Mouse (Mus musculus) forelimb bud, embryonic 11.5 days (tissue): ENCODE measurements around the gene 2900026A02Rik.

ENCODE experiments used
- DNase-seq: peaks from one replicate; pipeline ENCODE4 v3.0.0-alpha.2; 2012; ENCODE audit warnings: low read depth, low spot score

2900026A02Rik gene

GRCm38 (mm10) chr5:113212156-113212835 is 8.7 kb downstream of the 2900026A02Rik start:
- no peak for DNase-seq

GRCm38 (mm10) chr5:113210314-113210713 is 10.7 kb downstream of the 2900026A02Rik start:
- no peak for DNase-seq

- no peak for DNase-seq
Observed at GRCm38 (mm10) chr5:113209898-113210297, 11.1 kb downstream of the 2900026A02Rik start.

- no peak for DNase-seq
Observed at GRCm38 (mm10) chr5:113209401-113209750, 11.7 kb downstream of the 2900026A02Rik start.

- no peak for DNase-seq
Observed at GRCm38 (mm10) chr5:113208622-113209400, 12.2 kb downstream of the 2900026A02Rik start.

- DNase-seq, result no peak
Observed at GRCm38 (mm10) chr5:113208048-113208447, 13.0 kb downstream of the 2900026A02Rik start.

GRCm38 (mm10) chr5:113206670-113207352 is 14.2 kb downstream of the 2900026A02Rik start:
- no peak for DNase-seq

- no peak for DNase-seq
Observed at GRCm38 (mm10) chr5:113204193-113204592, 16.8 kb downstream of the 2900026A02Rik start.

- DNase-seq, result no peak
Observed at GRCm38 (mm10) chr5:113199772-113200134, 21.3 kb downstream of the 2900026A02Rik start.

- DNase-seq, result no peak
Observed at GRCm38 (mm10) chr5:113199126-113199771, 21.8 kb downstream of the 2900026A02Rik start.

GRCm38 (mm10) chr5:113196916-113197794 is 23.9 kb downstream of the 2900026A02Rik start:
- no peak for DNase-seq

- DNase-seq, result no peak
Observed at GRCm38 (mm10) chr5:113195907-113196306, 25.1 kb downstream of the 2900026A02Rik start.

GRCm38 (mm10) chr5:113195451-113195850 is 25.6 kb downstream of the 2900026A02Rik start:
- no peak for DNase-seq

GRCm38 (mm10) chr5:113193762-113194161 is 27.3 kb downstream of the 2900026A02Rik start:
- no peak for DNase-seq

- DNase-seq, result no peak
Observed at GRCm38 (mm10) chr5:113191901-113192300, 29.1 kb downstream of the 2900026A02Rik start.

GRCm38 (mm10) chr5:113190558-113190957 is 30.5 kb downstream of the 2900026A02Rik start:
- DNase-seq, result no peak

- DNase-seq, result no peak
Observed at GRCm38 (mm10) chr5:113181441-113181840, 39.6 kb downstream of the 2900026A02Rik start.

- DNase-seq, result no peak
Observed at GRCm38 (mm10) chr5:113180755-113181154, 40.3 kb downstream of the 2900026A02Rik start.

GRCm38 (mm10) chr5:113179843-113180682 is 41.0 kb downstream of the 2900026A02Rik start:
- DNase-seq, result peak; percentile 91

GRCm38 (mm10) chr5:113179451-113179842 is 41.6 kb downstream of the 2900026A02Rik start:
- DNase-seq, result no peak
